Mouse (Mus musculus) embryo, embryonic 10 days (tissue): Measurements from ENCODE around the gene H2al1b.

Experiments used
- DNase-seq: peaks from one replicate; pipeline ENCODE4 v3.0.0-alpha.2; 2015; ENCODE audit warnings: low spot score

The H2al1b gene

GRCm38 (mm10) chrX:11346756-11347155 lies 44.5 kb downstream of the H2al1b start:
- DNase-seq: no peak
